Mouse (Mus musculus): ENCODE measurements around the gene Gas1. TPM values are rescaled to one million over a fixed set of nuclear protein-coding genes. Genes with fewer than 3 reads are reported as not detected.

The Gas1 gene
- polyA plus RNA-seq, 1 experiment, result 20.2 TPM

DNA sequence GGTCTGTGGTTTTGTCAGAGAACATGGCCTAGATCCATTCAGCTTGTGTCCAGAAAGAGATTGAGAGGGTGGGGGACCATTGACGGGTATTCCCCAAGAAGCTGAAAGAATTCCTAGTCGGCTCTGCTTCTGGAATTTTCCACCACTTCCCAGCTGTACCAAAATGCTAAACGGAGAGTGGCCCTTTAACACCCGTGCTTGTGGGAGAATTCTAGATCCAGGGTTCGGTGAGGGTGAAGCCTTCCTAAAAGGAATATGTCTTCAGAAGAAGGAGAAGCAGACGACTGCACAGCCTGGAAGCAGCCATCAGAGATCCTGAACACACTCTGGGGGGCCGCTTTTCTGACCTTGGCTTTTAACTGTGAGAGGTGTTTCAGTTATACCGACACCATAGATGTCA is 11.8 kb upstream of the Gas1 start:
- H3K4me3 ChIP-seq (ENCODE audit: insufficient read depth, poor library complexity, severe bottlenecking), result no peak overlapping the region
- TF ChIP-seq CEBPB (IDR thresholded peaks at IDR 0.05; ENCODE audit: low read depth), result no peak
- TF ChIP-seq MAX (IDR thresholded peaks at IDR 0.05), result no peak
- no peak for TF ChIP-seq MYOG (IDR thresholded peaks at IDR 0.05; ENCODE audit: control insufficient read depth, extremely low read depth, insufficient read length)
- no peak for TF ChIP-seq CTCF (IDR thresholded peaks at IDR 0.05; ENCODE audit: control insufficient read depth, insufficient read depth, insufficient read length)
- no peak for TF ChIP-seq FOSL1 (IDR thresholded peaks at IDR 0.05; ENCODE audit: insufficient read depth, low read length, poor library complexity, severe bottlenecking)
- no peak for TF ChIP-seq MYOD1 (IDR thresholded peaks at IDR 0.05; ENCODE audit: control insufficient read depth, insufficient read length, low read depth)
- no peak for TF ChIP-seq USF1 (IDR thresholded peaks at IDR 0.05; ENCODE audit: low read depth)
- no peaks in the 10 kb centered on the region for H3K36me3 ChIP-seq (ENCODE audit: control insufficient read depth, insufficient read depth)
- no peak overlapping the region for H3ac ChIP-seq (ENCODE audit: control insufficient read depth, insufficient read length, low read depth)
- H3K79me2 ChIP-seq (ENCODE audit: control insufficient read depth, insufficient read depth), result no peaks in the 10 kb centered on the region
- no peaks in the 10 kb centered on the region for H3K27me3 ChIP-seq (ENCODE audit: control insufficient read depth, insufficient read depth, insufficient read length)
- no peaks in the 10 kb centered on the region for H3K79me3 ChIP-seq (ENCODE audit: low read depth)

GRCm38 (mm10) chr13:60187276-60187675 is 10.1 kb upstream of the Gas1 start:
- TF ChIP-seq CTCF (IDR thresholded peaks at IDR 0.05; ENCODE audit: control insufficient read depth, insufficient read depth, insufficient read length) (no peak), CEBPB (IDR thresholded peaks at IDR 0.05; ENCODE audit: low read depth) (no peak), MYOD1 (IDR thresholded peaks at IDR 0.05; ENCODE audit: control insufficient read depth, insufficient read length, low read depth) (no peak), USF1 (IDR thresholded peaks at IDR 0.05; ENCODE audit: low read depth) (no peak), MAX (IDR thresholded peaks at IDR 0.05) (no peak), FOSL1 (IDR thresholded peaks at IDR 0.05; ENCODE audit: insufficient read depth, low read length, poor library complexity, severe bottlenecking) (no peak), MYOG (IDR thresholded peaks at IDR 0.05; ENCODE audit: control insufficient read depth, extremely low read depth, insufficient read length) (no peak)
- Histone ChIP-seq H3K27me3 (ENCODE audit: control insufficient read depth, insufficient read depth, insufficient read length) (no peaks in the 10 kb centered on the region), H3ac (ENCODE audit: control insufficient read depth, insufficient read length, low read depth) (no peak overlapping the region), H3K79me3 (ENCODE audit: low read depth) (no peaks in the 10 kb centered on the region), H3K4me3 (ENCODE audit: insufficient read depth, poor library complexity, severe bottlenecking) (no peak overlapping the region), H3K36me3 (ENCODE audit: control insufficient read depth, insufficient read depth) (no peaks in the 10 kb centered on the region), H3K79me2 (ENCODE audit: control insufficient read depth, insufficient read depth) (no peaks in the 10 kb centered on the region)

GRCm38 (mm10) chr13:60182346-60182745 is 5.2 kb upstream of the Gas1 start:
- TF ChIP-seq MYOG (IDR thresholded peaks at IDR 0.05; ENCODE audit: control insufficient read depth, extremely low read depth, insufficient read length) (no peak), MYOD1 (IDR thresholded peaks at IDR 0.05; ENCODE audit: control insufficient read depth, insufficient read length, low read depth) (no peak), CTCF (IDR thresholded peaks at IDR 0.05; ENCODE audit: control insufficient read depth, insufficient read depth, insufficient read length) (no peak), MAX (IDR thresholded peaks at IDR 0.05) (no peak), CEBPB (IDR thresholded peaks at IDR 0.05; ENCODE audit: low read depth) (no peak), FOSL1 (IDR thresholded peaks at IDR 0.05; ENCODE audit: insufficient read depth, low read length, poor library complexity, severe bottlenecking) (no peak), USF1 (IDR thresholded peaks at IDR 0.05; ENCODE audit: low read depth) (no peak)
- H3ac ChIP-seq (ENCODE audit: control insufficient read depth, insufficient read length, low read depth), result no peak overlapping the region
- H3K79me2 ChIP-seq (ENCODE audit: control insufficient read depth, insufficient read depth), result no peaks in the 10 kb centered on the region
- no peaks in the 10 kb centered on the region for H3K27me3 ChIP-seq (ENCODE audit: control insufficient read depth, insufficient read depth, insufficient read length)
- H3K4me3 ChIP-seq (ENCODE audit: insufficient read depth, poor library complexity, severe bottlenecking), result no peak overlapping the region
- H3K79me3 ChIP-seq (ENCODE audit: low read depth), result no peaks in the 10 kb centered on the region
- H3K36me3 ChIP-seq (ENCODE audit: control insufficient read depth, insufficient read depth), result no peaks in the 10 kb centered on the region

DNA sequence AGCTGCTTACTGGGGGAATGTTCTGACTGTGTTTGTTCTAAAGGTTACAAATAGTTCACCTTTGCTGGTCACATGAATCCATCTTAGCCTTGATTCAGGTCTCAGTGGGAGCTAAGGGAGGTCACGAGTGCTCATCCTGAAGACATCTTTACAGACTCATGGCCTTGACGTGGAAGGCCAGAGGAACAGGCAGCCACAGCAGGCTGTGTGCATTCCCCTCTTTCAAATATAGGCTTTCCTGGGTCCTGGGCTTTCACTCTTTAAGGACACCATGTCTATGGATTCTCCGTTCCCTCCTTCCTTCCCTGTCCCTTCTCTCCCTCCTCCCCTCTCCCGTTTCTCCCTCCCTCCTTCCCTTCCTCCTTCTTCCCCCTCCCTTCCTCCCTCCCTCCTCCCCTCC is 2.5 kb upstream of the Gas1 start:
- Histone ChIP-seq H3K4me3 (ENCODE audit: insufficient read depth, poor library complexity, severe bottlenecking) (no peak overlapping the region), H3K79me2 (ENCODE audit: control insufficient read depth, insufficient read depth) (peaks cover 22% of the 10 kb centered on the region), H3K36me3 (ENCODE audit: control insufficient read depth, insufficient read depth) (no peaks in the 10 kb centered on the region), H3K27me3 (ENCODE audit: control insufficient read depth, insufficient read depth, insufficient read length) (no peaks in the 10 kb centered on the region), H3ac (ENCODE audit: control insufficient read depth, insufficient read length, low read depth) (no peak overlapping the region), H3K79me3 (ENCODE audit: low read depth) (peaks cover 9% of the 10 kb centered on the region)
- TF ChIP-seq CEBPB (IDR thresholded peaks at IDR 0.05; ENCODE audit: low read depth) (no peak), MYOD1 (IDR thresholded peaks at IDR 0.05; ENCODE audit: control insufficient read depth, insufficient read length, low read depth) (no peak), MAX (IDR thresholded peaks at IDR 0.05) (no peak), FOSL1 (IDR thresholded peaks at IDR 0.05; ENCODE audit: insufficient read depth, low read length, poor library complexity, severe bottlenecking) (no peak), MYOG (IDR thresholded peaks at IDR 0.05; ENCODE audit: control insufficient read depth, extremely low read depth, insufficient read length) (no peak), USF1 (IDR thresholded peaks at IDR 0.05; ENCODE audit: low read depth) (no peak), CTCF (IDR thresholded peaks at IDR 0.05; ENCODE audit: control insufficient read depth, insufficient read depth, insufficient read length) (no peak)

GRCm38 (mm10) chr13:60178416-60178815 is 1.3 kb upstream of the Gas1 start:
- Histone ChIP-seq H3K36me3 (ENCODE audit: control insufficient read depth, insufficient read depth) (no peaks in the 10 kb centered on the region), H3ac (ENCODE audit: control insufficient read depth, insufficient read length, low read depth) (no peak overlapping the region), H3K27me3 (ENCODE audit: control insufficient read depth, insufficient read depth, insufficient read length) (no peaks in the 10 kb centered on the region), H3K79me3 (ENCODE audit: low read depth) (peaks cover 9% of the 10 kb centered on the region), H3K79me2 (ENCODE audit: control insufficient read depth, insufficient read depth) (peaks cover 27% of the 10 kb centered on the region), H3K4me3 (ENCODE audit: insufficient read depth, poor library complexity, severe bottlenecking) (peak overlapping the region; percentile 30)
- TF ChIP-seq CTCF (IDR thresholded peaks at IDR 0.05; ENCODE audit: control insufficient read depth, insufficient read depth, insufficient read length), result peak; percentile 90
- peak; percentile 54 for TF ChIP-seq CEBPB (IDR thresholded peaks at IDR 0.05; ENCODE audit: low read depth)
- peak; percentile 62 for TF ChIP-seq MAX (IDR thresholded peaks at IDR 0.05)
- TF ChIP-seq MYOG (IDR thresholded peaks at IDR 0.05; ENCODE audit: control insufficient read depth, extremely low read depth, insufficient read length), result no peak

GRCm38 (mm10) chr13:60177797-60178110 is 589 bp upstream of the Gas1 start:
- H3K79me3 ChIP-seq (ENCODE audit: low read depth), result peaks cover 9% of the 10 kb centered on the region
- H3K4me3 ChIP-seq (ENCODE audit: insufficient read depth, poor library complexity, severe bottlenecking), result peak overlapping the region; percentile 63
- peaks cover 27% of the 10 kb centered on the region for H3K79me2 ChIP-seq (ENCODE audit: control insufficient read depth, insufficient read depth)
- H3K36me3 ChIP-seq (ENCODE audit: control insufficient read depth, insufficient read depth), result no peaks in the 10 kb centered on the region
- TF ChIP-seq FOSL1 (IDR thresholded peaks at IDR 0.05; ENCODE audit: insufficient read depth, low read length, poor library complexity, severe bottlenecking) (no peak), CEBPB (IDR thresholded peaks at IDR 0.05; ENCODE audit: low read depth) (no peak), MAX (IDR thresholded peaks at IDR 0.05) (no peak), MYOG (IDR thresholded peaks at IDR 0.05; ENCODE audit: control insufficient read depth, extremely low read depth, insufficient read length) (no peak), USF1 (IDR thresholded peaks at IDR 0.05; ENCODE audit: low read depth) (no peak), CTCF (IDR thresholded peaks at IDR 0.05; ENCODE audit: control insufficient read depth, insufficient read depth, insufficient read length) (no peak), MYOD1 (IDR thresholded peaks at IDR 0.05; ENCODE audit: control insufficient read depth, insufficient read length, low read depth) (no peak)
- no peak overlapping the region for H3ac ChIP-seq (ENCODE audit: control insufficient read depth, insufficient read length, low read depth)
- H3K27me3 ChIP-seq (ENCODE audit: control insufficient read depth, insufficient read depth, insufficient read length), result no peaks in the 10 kb centered on the region

Measured in C2C12 (cell line).